Mouse (Mus musculus) neural tube, embryonic 15.5 days (tissue): ENCODE measurements around the gene Xxylt1. TPM values are rescaled to one million over a fixed set of nuclear protein-coding genes. Genes with fewer than 3 reads are reported as not detected.

Experiments used
- ATAC-seq: fragments of 200-750 bp; cut with Nextera tagmentation; 2 replicates; pipeline ENCODE4 v1.8.0; 2017; ENCODE audit warnings: mild to moderate bottlenecking, moderate TSS enrichment, moderate library complexity; ENCODE audit not compliant: low FRiP score
- H3K27ac ChIP-seq: fragments of 300-500 bp; sonication (generic); replicated peaks from 2 replicates; pipeline ENCODE4 v1.5.1; 2015; ENCODE audit warnings: mild to moderate bottlenecking, inconsistent platforms
- H3K27me3 ChIP-seq: fragments of 300-500 bp; sonication (generic); replicated peaks from 2 replicates; pipeline ENCODE4 v1.6.1; 2015; ENCODE audit warnings: inconsistent platforms
- H3K36me3 ChIP-seq: fragments of 300-500 bp; sonication (generic); 2 replicates; pipeline ENCODE4 v1.6.1; 2015; ENCODE audit warnings: inconsistent platforms
- H3K4me1 ChIP-seq: fragments of 300-500 bp; sonication (generic); 2 replicates; pipeline ENCODE4 v1.6.1; 2015; ENCODE audit warnings: inconsistent platforms
- H3K4me2 ChIP-seq: fragments of 300-500 bp; sonication (generic); 2 replicates; pipeline ENCODE4 v1.6.1; 2015; ENCODE audit warnings: inconsistent platforms, mild to moderate bottlenecking, moderate library complexity
- H3K4me3 ChIP-seq: fragments of 300-500 bp; sonication (generic); replicated peaks from 2 replicates; pipeline ENCODE4 v1.5.1; 2015; ENCODE audit warnings: mild to moderate bottlenecking, inconsistent platforms
- H3K9ac ChIP-seq: fragments of 300-500 bp; sonication (generic); replicated peaks from 2 replicates; pipeline ENCODE4 v1.6.1; 2015; ENCODE audit warnings: mild to moderate bottlenecking, inconsistent platforms
- H3K9me3 ChIP-seq: fragments of 300-500 bp; sonication (generic); replicated peaks from 2 replicates; pipeline ENCODE4 v1.6.1; 2016; ENCODE audit warnings: inconsistent platforms
- WGBS: fragments of 180-500 bp; shearing (Covaris S2); methylation state at CpG from one replicate; pipeline ENCODE4 v1.1.7; 2015; ENCODE audit warnings: mixed read lengths; 5-methylcytosine and 5-hydroxymethylcytosine counted together
- polyA plus RNA-seq: library from polyadenylated mRNA; unstranded; fragments of >200 nt; fragmentation: Nextera tagmentation; extraction: Ambion mirVana; gene quantifications from 2 replicates; pipeline ENCODE4 v1.2.1, GENCODE M21; 2015

Xxylt1 gene
- 16.3 and 17.8 TPM in 2 replicates for polyA plus RNA-seq

DNA sequence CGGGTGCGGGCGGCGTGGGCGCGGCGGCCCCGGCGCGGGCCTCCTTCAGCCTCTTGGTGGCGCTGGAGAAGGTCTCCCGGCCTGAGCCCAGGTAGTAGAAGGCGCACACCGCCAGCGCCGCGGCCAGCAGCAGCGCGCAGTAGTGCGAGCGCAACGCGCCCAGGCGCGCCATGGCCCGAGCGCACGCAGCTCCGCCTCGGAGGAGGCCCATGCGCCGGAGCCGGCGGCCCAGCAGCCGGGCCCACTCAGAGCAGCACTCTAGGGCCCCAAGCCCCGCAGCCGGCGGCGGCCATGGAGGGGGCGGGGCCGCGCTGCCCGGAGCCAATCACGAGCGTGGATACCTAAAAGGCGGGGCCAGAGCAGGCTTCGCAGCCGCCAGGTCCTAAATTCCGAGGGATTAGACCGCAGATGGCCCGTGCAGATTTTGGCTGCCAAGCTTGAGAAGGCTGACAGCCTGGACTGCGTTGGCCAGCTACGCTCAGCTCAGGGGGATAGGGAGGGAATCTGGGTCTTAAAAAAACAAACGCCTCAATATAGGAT is at the start of gene Xxylt1:
Gene Xxylt1, minus strand, starts transcription at position 308 of the 540 bp plus-strand sequence.
- under 1% methylated on average over 54 of the region's 54 CpGs for WGBS
- Histone ChIP-seq H3K27me3 (no peaks in the 10 kb centered on the region), H3K4me3 (peak within 1 kb of the TSS; percentile 67), H3K9me3 (no peaks in the 10 kb centered on the region), H3K27ac (peak within 1 kb of the TSS; percentile 87), H3K4me2 (peak within 1 kb of the TSS; percentile 94), H3K4me1 (peaks cover 22% of the 10 kb centered on the region), H3K9ac (peak within 1 kb of the TSS; percentile 69), H3K36me3 (no peaks in the 10 kb centered on the region)
- peak; percentile 99 for ATAC-seq

DNA sequence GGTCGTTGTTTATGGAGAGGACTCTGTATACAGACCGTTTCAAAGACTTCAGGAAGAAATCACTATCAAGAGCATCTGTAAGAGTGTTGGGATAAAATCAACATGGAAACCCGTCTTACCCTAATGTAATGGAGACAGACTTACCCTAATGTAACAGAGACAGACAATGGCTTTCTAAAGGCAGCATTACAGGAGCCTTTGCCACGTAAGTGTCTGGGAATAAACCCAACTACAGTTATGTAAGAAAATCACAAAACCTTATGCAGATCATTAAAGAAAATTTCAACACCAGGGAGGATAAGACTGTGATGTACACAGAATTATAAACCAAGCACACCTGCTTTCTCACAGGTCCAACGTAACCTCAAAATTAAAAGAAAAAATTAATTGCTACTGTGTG is 46.9 kb upstream of the Xxylt1 start:
- WGBS: 87% methylated on average over 5 of the region's 5 CpGs
- no peaks in the 10 kb centered on the region for H3K4me1 ChIP-seq
- no peaks in the 10 kb centered on the region for H3K27me3 ChIP-seq
- peaks cover 25% of the 10 kb centered on the region for H3K36me3 ChIP-seq
- H3K9me3 ChIP-seq: no peaks in the 10 kb centered on the region
- no peak overlapping the region for H3K27ac ChIP-seq
- H3K4me2 ChIP-seq: no peak overlapping the region
- H3K9ac ChIP-seq: no peak overlapping the region
- no peak overlapping the region for H3K4me3 ChIP-seq
- no peak for ATAC-seq

- WGBS: 79% methylated on average over 5 of the region's 5 CpGs
- H3K4me1 ChIP-seq: no peaks in the 10 kb centered on the region
Observed at GRCm38 (mm10) chr16:31124991-31125390, 43.8 kb upstream of the Xxylt1 start.

GRCm38 (mm10) chr16:31121612-31122011 is 40.4 kb upstream of the Xxylt1 start:
- H3K36me3 ChIP-seq: peaks cover 26% of the 10 kb centered on the region
- 90% methylated on average over 6 of the region's 6 CpGs for WGBS
- H3K4me1 ChIP-seq: no peaks in the 10 kb centered on the region
- no peak overlapping the region for H3K27ac ChIP-seq
- no peaks in the 10 kb centered on the region for H3K9me3 ChIP-seq
- no peaks in the 10 kb centered on the region for H3K27me3 ChIP-seq
- no peak for ATAC-seq
- no peak overlapping the region for H3K9ac ChIP-seq
- no peak overlapping the region for H3K4me3 ChIP-seq
- H3K4me2 ChIP-seq: no peak overlapping the region

More at GRCm38 (mm10) chr16:31124991-31125390, 43.8 kb upstream of the Xxylt1 start:
- H3K4me2 ChIP-seq: no peak overlapping the region
- no peak overlapping the region for H3K4me3 ChIP-seq
- no peak for ATAC-seq
- H3K9ac ChIP-seq: no peak overlapping the region
- H3K36me3 ChIP-seq: peaks cover 27% of the 10 kb centered on the region; the same call in 1 of the 2 replicates
- H3K27ac ChIP-seq: no peak overlapping the region
- H3K9me3 ChIP-seq: no peaks in the 10 kb centered on the region
- H3K27me3 ChIP-seq: no peaks in the 10 kb centered on the region

DNA sequence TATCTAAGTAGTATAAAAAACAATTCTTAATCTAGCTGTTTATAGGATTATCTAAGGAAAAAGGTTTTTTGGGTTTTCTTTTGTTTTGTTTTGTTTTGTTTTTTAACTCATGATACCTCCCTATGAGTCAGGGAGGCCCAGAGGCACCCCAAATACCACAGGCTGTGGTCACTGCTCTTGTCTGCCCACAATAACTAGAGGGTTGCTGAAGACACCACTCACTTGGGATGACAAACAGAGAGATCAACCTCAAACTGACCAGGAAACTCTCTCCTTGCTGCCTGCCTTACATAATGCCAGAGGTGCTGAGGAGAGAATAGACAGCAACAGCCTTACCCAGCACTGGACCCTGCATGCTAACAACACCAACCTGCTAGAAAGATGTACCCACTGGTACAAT is 32.4 kb upstream of the Xxylt1 start:
- no peaks in the 10 kb centered on the region for H3K27me3 ChIP-seq
- H3K4me1 ChIP-seq: no peaks in the 10 kb centered on the region
- H3K27ac ChIP-seq: no peak overlapping the region
- H3K36me3 ChIP-seq: peaks cover 40% of the 10 kb centered on the region
- 0 out of 2 replicates have a peak, but pooled peaks cover 3% of the 10 kb centered on the region for H3K9me3 ChIP-seq
- ATAC-seq: no peak
- H3K4me3 ChIP-seq: no peak overlapping the region
- no peak overlapping the region for H3K4me2 ChIP-seq
- no peak overlapping the region for H3K9ac ChIP-seq

GRCm38 (mm10) chr16:31101352-31101751 is 20.1 kb upstream of the Xxylt1 start:
- ATAC-seq: no peak
- H3K36me3 ChIP-seq: peaks cover 55% of the 10 kb centered on the region
- H3K4me3 ChIP-seq: no peak overlapping the region
- no peak overlapping the region for H3K27ac ChIP-seq
- no peaks in the 10 kb centered on the region for H3K9me3 ChIP-seq
- no peak overlapping the region for H3K9ac ChIP-seq
- 86% methylated on average over 2 of the region's 2 CpGs for WGBS
- H3K27me3 ChIP-seq: no peaks in the 10 kb centered on the region
- H3K4me2 ChIP-seq: no peak overlapping the region
- no peaks in the 10 kb centered on the region for H3K4me1 ChIP-seq

- H3K4me3 ChIP-seq: no peak overlapping the region
- no peaks in the 10 kb centered on the region for H3K9me3 ChIP-seq
- ATAC-seq: no peak
- H3K9ac ChIP-seq: no peak overlapping the region
- no peak overlapping the region for H3K27ac ChIP-seq
- no peaks in the 10 kb centered on the region for H3K4me1 ChIP-seq
- WGBS: 91% methylated on average over 1 of the region's 1 CpGs
- H3K36me3 ChIP-seq: peaks cover 49% of the 10 kb centered on the region
- H3K27me3 ChIP-seq: no peaks in the 10 kb centered on the region
- H3K4me2 ChIP-seq: no peak overlapping the region
Observed at GRCm38 (mm10) chr16:31099906-31100305, 18.7 kb upstream of the Xxylt1 start.

GRCm38 (mm10) chr16:31094036-31094435 is 12.8 kb upstream of the Xxylt1 start:
- Histone ChIP-seq H3K36me3 (peaks cover 11% of the 10 kb centered on the region), H3K9ac (no peak overlapping the region), H3K4me2 (no peak overlapping the region), H3K4me3 (no peak overlapping the region), H3K9me3 (no peaks in the 10 kb centered on the region), H3K27me3 (no peaks in the 10 kb centered on the region), H3K27ac (no peak overlapping the region), H3K4me1 (no peaks in the 10 kb centered on the region)
- ATAC-seq: no peak
- 63% methylated on average over 6 of the region's 6 CpGs for WGBS

DNA sequence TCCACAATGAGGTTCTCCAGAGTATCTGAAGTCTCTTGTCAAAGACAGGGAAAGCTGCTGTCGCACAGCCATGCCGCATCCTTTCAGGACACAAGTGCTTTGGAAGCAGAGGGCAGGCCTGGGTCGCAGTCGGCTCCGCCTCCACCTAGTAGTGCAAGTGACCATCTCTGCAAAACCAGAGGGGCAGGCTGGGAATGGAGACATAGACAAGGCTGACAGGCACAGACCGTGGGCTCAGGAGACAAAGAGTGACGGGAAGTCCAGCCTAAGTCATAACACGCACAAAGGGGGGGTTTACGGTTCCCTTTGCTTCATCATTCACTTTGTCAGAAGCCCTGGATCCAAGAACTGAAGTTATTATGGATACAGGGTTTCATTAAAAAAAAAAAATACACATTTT is 12.0 kb upstream of the Xxylt1 start:
- Histone ChIP-seq H3K4me3 (no peak overlapping the region), H3K36me3 (peaks cover 7% of the 10 kb centered on the region; the same call in 1 of the 2 replicates), H3K9ac (no peak overlapping the region), H3K27me3 (no peaks in the 10 kb centered on the region), H3K27ac (no peak overlapping the region), H3K9me3 (no peaks in the 10 kb centered on the region), H3K4me1 (no peaks in the 10 kb centered on the region), H3K4me2 (no peak overlapping the region)
- ATAC-seq: no peak
- 44% methylated on average over 9 of the region's 9 CpGs for WGBS

DNA sequence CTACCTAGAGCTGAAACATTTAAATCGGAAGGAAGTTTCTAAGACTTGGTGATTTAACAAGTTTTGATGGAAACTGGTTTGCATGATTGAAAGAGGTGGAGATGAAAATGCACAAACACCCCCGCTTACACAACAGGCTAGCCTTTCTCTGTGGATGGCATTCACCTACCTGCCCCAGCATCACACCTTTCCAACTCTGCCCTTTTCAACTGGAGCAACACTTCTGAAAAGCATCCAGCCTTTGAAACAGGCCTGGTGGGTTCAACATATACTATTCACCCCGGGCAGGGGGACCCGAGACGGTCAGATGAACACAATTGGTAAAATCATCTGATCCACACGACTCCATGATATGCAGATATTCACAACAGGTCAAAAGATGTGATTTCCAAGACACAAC is 659 bp upstream of the Xxylt1 start:
- ATAC-seq: no peak
- no peak overlapping the region for H3K9ac ChIP-seq
- peak overlapping the region; percentile 94 for H3K4me2 ChIP-seq
- H3K27me3 ChIP-seq: no peaks in the 10 kb centered on the region
- H3K4me3 ChIP-seq: no peak overlapping the region
- H3K36me3 ChIP-seq: no peaks in the 10 kb centered on the region
- H3K27ac ChIP-seq: no peak overlapping the region
- H3K9me3 ChIP-seq: no peaks in the 10 kb centered on the region
- H3K4me1 ChIP-seq: peaks cover 22% of the 10 kb centered on the region
- 69% methylated on average over 6 of the region's 6 CpGs for WGBS

DNA sequence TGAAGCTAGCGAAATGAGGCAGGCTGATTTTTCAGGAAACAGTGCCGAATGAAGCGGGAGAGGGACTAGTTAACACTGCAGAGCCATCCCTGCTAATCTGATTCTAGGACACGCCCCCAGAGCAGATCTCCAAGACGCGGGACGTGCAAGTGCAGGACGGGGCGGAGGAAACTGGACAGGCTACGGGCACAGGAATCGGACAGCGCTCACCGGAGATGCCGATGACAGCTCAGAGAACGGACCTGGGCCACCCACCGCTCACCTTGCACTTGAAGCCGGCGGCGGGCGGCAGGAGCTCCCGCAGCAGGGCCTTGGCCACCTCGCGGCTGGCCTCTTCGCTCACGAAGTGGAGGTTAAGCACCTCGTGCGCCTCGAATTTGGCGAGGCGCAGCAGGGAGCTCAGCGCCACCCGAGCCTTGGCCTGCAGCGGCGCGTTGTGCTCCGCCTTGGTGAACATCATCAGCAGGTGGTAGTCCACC is 620 bp downstream of the Xxylt1 start:
- peak overlapping the region; percentile 94 for H3K4me2 ChIP-seq
- WGBS: under 1% methylated on average over 36 of the region's 36 CpGs
- H3K36me3 ChIP-seq: 0 out of 2 replicates have a peak, but pooled peaks cover 2% of the 10 kb centered on the region
- no peaks in the 10 kb centered on the region for H3K27me3 ChIP-seq
- peak overlapping the region; percentile 67 for H3K4me3 ChIP-seq
- H3K9ac ChIP-seq: peak overlapping the region; percentile 69
- H3K9me3 ChIP-seq: no peaks in the 10 kb centered on the region
- peak; percentile 84 for ATAC-seq
- H3K27ac ChIP-seq: peak overlapping the region; percentile 87
- H3K4me1 ChIP-seq: peaks cover 22% of the 10 kb centered on the region

- Histone ChIP-seq H3K9me3 (no peaks in the 10 kb centered on the region), H3K4me1 (peaks cover 22% of the 10 kb centered on the region), H3K27ac (no peak overlapping the region), H3K4me3 (no peak overlapping the region), H3K9ac (no peak overlapping the region), H3K4me2 (no peak overlapping the region), H3K27me3 (no peaks in the 10 kb centered on the region), H3K36me3 (0 out of 2 replicates have a peak, but pooled peaks cover 2% of the 10 kb centered on the region)
- ATAC-seq: no peak
- 94% methylated on average over 5 of the region's 5 CpGs for WGBS
Observed at GRCm38 (mm10) chr16:31077396-31077795, 3.8 kb downstream of the Xxylt1 start.
